Comparison of ENCODE assay signal across 8 mouse cellular contexts in the genomic region with DNA sequence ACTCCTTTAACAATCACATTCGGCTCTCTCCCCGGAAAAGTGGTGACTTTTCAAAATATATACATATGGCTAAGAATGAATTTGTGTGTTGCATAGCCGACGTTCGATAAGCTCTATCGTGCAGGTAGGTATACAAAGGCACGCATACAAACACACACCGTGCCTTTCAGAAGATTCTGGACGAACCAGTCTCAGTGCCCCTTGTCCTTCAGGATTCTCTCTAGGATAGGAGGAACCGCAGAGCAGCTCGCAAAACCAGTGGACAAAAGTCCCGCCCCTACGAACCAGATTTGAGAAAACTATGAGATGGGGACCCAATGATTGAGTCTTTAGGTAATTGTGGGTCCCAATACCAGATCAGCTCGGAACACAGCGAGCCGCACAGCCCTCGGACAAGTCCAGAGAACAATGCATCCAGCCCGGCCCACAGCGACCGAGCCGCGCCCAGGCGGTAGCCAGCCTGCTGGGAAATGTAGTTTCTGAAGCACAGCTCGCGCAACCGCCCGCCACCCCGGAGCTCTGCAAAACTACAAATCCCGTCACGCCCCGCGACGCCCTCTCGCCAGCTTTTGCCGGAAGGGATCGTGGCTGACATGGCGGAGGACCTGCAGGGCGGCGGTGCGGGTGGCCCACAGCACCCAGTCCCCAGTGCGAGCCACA. TPM values are rescaled to one million over a fixed set of nuclear protein-coding genes. Genes with fewer than 3 reads are reported as not detected.
DNase-seq lines count a peak whose midpoint lies in the region; ATAC-seq and TF ChIP-seq lines count a peak whose summit lies in the region.

Gene Snapc3, plus strand, starts transcription at position 565 of the 660 bp plus-strand sequence.

- H3K9ac ChIP-seq in heart, embryonic 11.5 days (ENCODE audit: low read depth, low read length), result peak within 1 kb of the TSS; percentile 95
- H3K9ac ChIP-seq in kidney, embryonic 16.5 days (replicated peaks; ENCODE audit: low read length), result peak within 1 kb of the TSS; percentile 97
- H3K9ac ChIP-seq in liver, adult 2 months (ENCODE audit: low read depth, low read length), result peak within 1 kb of the TSS; percentile 78

- H3ac ChIP-seq in C2C12 (ENCODE audit: control insufficient read depth, insufficient read length, low read depth) (peak within 1 kb of the TSS; percentile 97), myocyte (ENCODE audit: control insufficient read depth, insufficient read length) (peak within 1 kb of the TSS; percentile 22)

- peaks cover 27% of the 10 kb centered on the region for H3K36me3 ChIP-seq in C2C12 (ENCODE audit: control insufficient read depth, insufficient read depth)
- H3K36me3 ChIP-seq in erythroblast, embryonic 14.5 days (ENCODE audit: control insufficient read depth), result peaks cover 2% of the 10 kb centered on the region
- no peaks in the 10 kb centered on the region for H3K36me3 ChIP-seq in heart, embryonic 11.5 days (ENCODE audit: control insufficient read depth, insufficient read depth, low read length)
- H3K36me3 ChIP-seq in kidney, embryonic 16.5 days (ENCODE audit: insufficient read depth, low read length), result 0 out of 2 replicates have a peak, but pooled peaks cover 3% of the 10 kb centered on the region
- peaks cover 4% of the 10 kb centered on the region; the same call in 1 of the 2 replicates for H3K36me3 ChIP-seq in liver, adult 2 months (ENCODE audit: control insufficient read depth, insufficient read depth, low read length)
- peaks cover 7% of the 10 kb centered on the region for H3K36me3 ChIP-seq in myocyte (ENCODE audit: control insufficient read depth, insufficient read depth)
- H3K36me3 ChIP-seq in splenic B cell, adult 2 months (ENCODE audit: control insufficient read depth, insufficient read depth, low read length, poor library complexity, severe bottlenecking), result no peaks in the 10 kb centered on the region

- peak within 1 kb of the TSS; percentile 98 for H3K4me3 ChIP-seq in C2C12 (ENCODE audit: insufficient read depth, poor library complexity, severe bottlenecking)
- peak within 1 kb of the TSS; percentile 100 for H3K4me3 ChIP-seq in erythroblast, embryonic 14.5 days (replicated peaks)
- H3K4me3 ChIP-seq in heart, embryonic 11.5 days (ENCODE audit: low read depth, low read length), result peak within 1 kb of the TSS; percentile 99
- peak within 1 kb of the TSS; percentile 98 for H3K4me3 ChIP-seq in kidney, embryonic 16.5 days (ENCODE audit: low read length)
- H3K4me3 ChIP-seq in liver, adult 2 months (ENCODE audit: insufficient read depth, low read depth, low read length), result peak within 1 kb of the TSS; percentile 85
- H3K4me3 ChIP-seq in myocyte, result peak within 1 kb of the TSS; percentile 93

- peak; percentile 98 for ATAC-seq in heart, embryonic 11.5 days (replicated peaks; ENCODE audit: insufficient number of reproducible peaks, low FRiP score, low TSS enrichment)
- ATAC-seq in kidney, embryonic 16.5 days (ENCODE audit: low FRiP score, low TSS enrichment), result peak; percentile 100

- H3K79me3 ChIP-seq in C2C12 (ENCODE audit: low read depth), result peaks cover 39% of the 10 kb centered on the region

- H3K27ac ChIP-seq in heart, embryonic 11.5 days (ENCODE audit: low read depth, low read length), result peak within 1 kb of the TSS; percentile 84
- peak within 1 kb of the TSS; percentile 86 for H3K27ac ChIP-seq in kidney, embryonic 16.5 days (ENCODE audit: low read length)
- H3K27ac ChIP-seq in liver, adult 2 months (replicated peaks; ENCODE audit: insufficient read depth, low read depth, low read length), result peak within 1 kb of the TSS; percentile 50

- DNase-seq in brain, embryonic 14.5 days (ENCODE audit: low read depth), result peak; percentile 99
- peak; percentile 88 for DNase-seq in liver, adult 2 months (ENCODE audit: extremely low read depth, low read depth, low spot score)
- peak; percentile 95 for DNase-seq in splenic B cell, adult 2 months (ENCODE audit: low read depth, low spot score)

- TF ChIP-seq CTCF in C2C12 (IDR thresholded peaks at IDR 0.05; ENCODE audit: control insufficient read depth, insufficient read depth, insufficient read length), result no peak
- TF ChIP-seq CTCF in brain, embryonic 14.5 days (IDR thresholded peaks at IDR 0.05; ENCODE audit: borderline replicate concordance, extremely low read depth, insufficient read depth, insufficient read length), result no peak
- no peak for TF ChIP-seq CTCF in liver, adult 2 months (IDR thresholded peaks at IDR 0.05; ENCODE audit: low read depth, low read length)

- H3K4me1 ChIP-seq in erythroblast, embryonic 14.5 days (ENCODE audit: control insufficient read depth), result peaks cover 23% of the 10 kb centered on the region
- peaks cover 5% of the 10 kb centered on the region; the same call in 1 of the 2 replicates for H3K4me1 ChIP-seq in heart, embryonic 11.5 days (ENCODE audit: control insufficient read depth, insufficient read depth, low read length)
- peaks cover 13% of the 10 kb centered on the region for H3K4me1 ChIP-seq in kidney, embryonic 16.5 days (ENCODE audit: insufficient read depth, low read length)
- peaks cover 7% of the 10 kb centered on the region; the same call in 1 of the 2 replicates for H3K4me1 ChIP-seq in liver, adult 2 months (ENCODE audit: control insufficient read depth, insufficient read depth, low read length)

- H3K9me3 ChIP-seq in erythroblast, embryonic 14.5 days (ENCODE audit: control insufficient read depth, low read length), result no peaks in the 10 kb centered on the region
- no peaks in the 10 kb centered on the region for H3K9me3 ChIP-seq in heart, embryonic 11.5 days (replicated peaks; ENCODE audit: control insufficient read depth, low read length)
- H3K9me3 ChIP-seq in kidney, embryonic 16.5 days (ENCODE audit: low read length), result no peaks in the 10 kb centered on the region

- H3K79me2 ChIP-seq in C2C12 (ENCODE audit: control insufficient read depth, insufficient read depth), result peaks cover 51% of the 10 kb centered on the region
- peaks cover 11% of the 10 kb centered on the region; the same call in 1 of the 2 replicates for H3K79me2 ChIP-seq in liver, adult 2 months (ENCODE audit: control insufficient read depth, insufficient read depth, low read length)
- peaks cover 42% of the 10 kb centered on the region for H3K79me2 ChIP-seq in myocyte (ENCODE audit: control insufficient read depth, insufficient read depth)

- H3K4me2 ChIP-seq in heart, embryonic 11.5 days, result peak within 1 kb of the TSS; percentile 82
- H3K4me2 ChIP-seq in kidney, embryonic 16.5 days (replicated peaks; ENCODE audit: low read depth, low read length), result peak within 1 kb of the TSS; percentile 74
- H3K4me2 ChIP-seq in myocyte (ENCODE audit: low read depth), result peak within 1 kb of the TSS; percentile 64

- H3K27me3 ChIP-seq in C2C12 (ENCODE audit: control insufficient read depth, insufficient read depth, insufficient read length) (no peaks in the 10 kb centered on the region), myocyte (ENCODE audit: control insufficient read depth, insufficient read depth, insufficient read length) (no peaks in the 10 kb centered on the region)
- H3K27me3 ChIP-seq in erythroblast, embryonic 14.5 days (ENCODE audit: control insufficient read depth), result no peaks in the 10 kb centered on the region
- H3K27me3 ChIP-seq in heart, embryonic 11.5 days (ENCODE audit: control insufficient read depth, insufficient read depth, low read length), result no peaks in the 10 kb centered on the region
- no peaks in the 10 kb centered on the region for H3K27me3 ChIP-seq in kidney, embryonic 16.5 days (ENCODE audit: insufficient read depth, low read length)
- no peaks in the 10 kb centered on the region for H3K27me3 ChIP-seq in liver, adult 2 months (ENCODE audit: control insufficient read depth, insufficient read depth, low read length)
- no peaks in the 10 kb centered on the region for H3K27me3 ChIP-seq in splenic B cell, adult 2 months (ENCODE audit: control insufficient read depth, insufficient read depth, low read length, poor library complexity, severe bottlenecking)

- WGBS in heart, embryonic 11.5 days (ENCODE audit: insufficient replicate concordance), result 1% methylated on average over 41 of the region's 41 CpGs
- WGBS in kidney, embryonic 16.5 days, result under 1% methylated on average over 41 of the region's 41 CpGs
- under 1% methylated on average over 41 of the region's 41 CpGs for WGBS in liver, adult 2 months

- TF ChIP-seq POLR2A in brain, embryonic 14.5 days (IDR thresholded peaks at IDR 0.05; ENCODE audit: borderline replicate concordance, extremely low read depth, insufficient read depth, insufficient read length, poor library complexity, severe bottlenecking), result peak; percentile 72; the same call in 1 of the 2 replicates
- peak; percentile 60; the same call in 1 of the 2 replicates for TF ChIP-seq POLR2A in liver, adult 2 months (IDR thresholded peaks at IDR 0.05; ENCODE audit: extremely low read depth, insufficient read depth, low read length)
- peak; percentile 94 for TF ChIP-seq POLR2A in myocyte (IDR thresholded peaks at IDR 0.05; ENCODE audit: insufficient read length, low read depth)

TF ChIP-seq in C2C12, 6 proteins besides CTCF, POLR2A, EP300 and RAD21:
- no peak for TF ChIP-seq CEBPB (IDR thresholded peaks at IDR 0.05; ENCODE audit: low read depth)
- peak; percentile 64 for TF ChIP-seq MAX (IDR thresholded peaks at IDR 0.05)
- TF ChIP-seq MYOG (IDR thresholded peaks at IDR 0.05; ENCODE audit: control insufficient read depth, extremely low read depth, insufficient read length), result no peak
- TF ChIP-seq USF1 (IDR thresholded peaks at IDR 0.05; ENCODE audit: low read depth), result no peak
- TF ChIP-seq FOSL1 (IDR thresholded peaks at IDR 0.05; ENCODE audit: insufficient read depth, low read length, poor library complexity, severe bottlenecking), result no peak

TF ChIP-seq in myocyte, 11 proteins besides CTCF, POLR2A, EP300 and RAD21:
- no peak for TF ChIP-seq USF1 (IDR thresholded peaks at IDR 0.05; ENCODE audit: low read depth)
- peak; percentile 92 for TF ChIP-seq POLR2AphosphoS2 (IDR thresholded peaks at IDR 0.05; ENCODE audit: insufficient read length, low read depth)
- TF ChIP-seq REST (IDR thresholded peaks at IDR 0.05; ENCODE audit: insufficient read depth, insufficient read length), result peak; percentile 39
- TF ChIP-seq CEBPB (IDR thresholded peaks at IDR 0.05; ENCODE audit: insufficient read depth, poor library complexity, severe bottlenecking), result no peak
- TF ChIP-seq E2F4 (IDR thresholded peaks at IDR 0.05; ENCODE audit: insufficient read depth), result peak; percentile 47
- TF ChIP-seq MYOG (IDR thresholded peaks at IDR 0.05; ENCODE audit: control insufficient read depth in 1 of 3, insufficient read depth in 1 of 3, insufficient read length in 2 of 3, low read depth in 2 of 3), result peak in 1 of 3 experiments; percentile 21

RNA-seq across cellular contexts. Expression of gene Snapc3, which starts in this region (rescaled TPM):
- polyA plus RNA-seq in C2C12 (2012; fragmentation: generic; extraction: Trizol) (13.4 TPM), myocyte (2012; fragmentation: generic; extraction: Trizol) (18.4 TPM)
- 58.4 and 77.0 TPM in 2 replicates for polyA plus RNA-seq in brain, embryonic 14.5 days (2012; rRNA removed)
- 0.38 and 0.55 TPM in 2 replicates for polyA plus RNA-seq in erythroblast, embryonic 14.5 days (2012)
- polyA plus RNA-seq in heart, embryonic 11.5 days (2014; fragmentation: Nextera tagmentation; extraction: Ambion mirVana), result 33.2 and 37.7 TPM in 2 replicates
- polyA plus RNA-seq in kidney, embryonic 16.5 days (2015; fragmentation: Nextera tagmentation; extraction: Ambion mirVana), result 43.9 and 45.7 TPM in 2 replicates
- total RNA-seq in liver, adult 2 months (2014; rRNA removed), result 11.1 and 11.5 TPM in 2 replicates
- polyA plus RNA-seq in liver, adult 2 months (2012; rRNA removed), result 4.2 and 5.2 TPM in 2 replicates

Comparison
In these comparisons a context has a peak if more than half of its experiments do, and no peak if none do; other contexts are left out.
1. Peak in every context shown above with its lines: DNase-seq, ATAC-seq, H3K4me3 ChIP-seq and H3K27ac ChIP-seq.